Mouse (Mus musculus): ENCODE measurements around the gene Ptn. TPM values are rescaled to one million over a fixed set of nuclear protein-coding genes. Genes with fewer than 3 reads are reported as not detected.

Ptn gene
- polyA plus RNA-seq, 1 experiment, result 3.1 TPM

- Histone ChIP-seq H3K27me3 (ENCODE audit: control insufficient read depth, insufficient read depth, insufficient read length) (no peaks in the 10 kb centered on the region), H3K79me2 (ENCODE audit: control insufficient read depth, insufficient read depth) (no peaks in the 10 kb centered on the region), H3K4me3 (no peak overlapping the region), H3K36me3 (ENCODE audit: control insufficient read depth, insufficient read depth) (no peaks in the 10 kb centered on the region), H3ac (ENCODE audit: control insufficient read depth, insufficient read length) (no peak overlapping the region), H3K4me2 (ENCODE audit: low read depth) (peak overlapping the region; percentile 70)
- no peak for TF ChIP-seq SRF (IDR thresholded peaks at IDR 0.05; ENCODE audit: control insufficient read depth, insufficient read length, low read depth)
- no peak for TF ChIP-seq E2F4 (IDR thresholded peaks at IDR 0.05; ENCODE audit: insufficient read depth)
- no peak for TF ChIP-seq MYOG (IDR thresholded peaks at IDR 0.05; ENCODE audit: control insufficient read depth in 1 of 3, insufficient read depth in 1 of 3, insufficient read length in 2 of 3, low read depth in 2 of 3)
- no peak for TF ChIP-seq MYOD1 (IDR thresholded peaks at IDR 0.05; ENCODE audit: control insufficient read depth in 1 of 3, insufficient read length in 2 of 3, low read depth in 2 of 3)
- TF ChIP-seq USF1 (IDR thresholded peaks at IDR 0.05; ENCODE audit: low read depth), result no peak
- TF ChIP-seq TCF12 (IDR thresholded peaks at IDR 0.05; ENCODE audit: insufficient read depth, poor library complexity, severe bottlenecking), result no peak
- no peak for TF ChIP-seq POLR2AphosphoS2 (IDR thresholded peaks at IDR 0.05; ENCODE audit: insufficient read length, low read depth)
- TF ChIP-seq MAX (IDR thresholded peaks at IDR 0.05; ENCODE audit: low read depth), result no peak
These were observed 8.4 kb upstream of the Ptn start for GRCm38 (mm10) chr6:36818281-36819018.

- Histone ChIP-seq H3ac (ENCODE audit: control insufficient read depth, insufficient read length) (no peak overlapping the region), H3K36me3 (ENCODE audit: control insufficient read depth, insufficient read depth) (no peaks in the 10 kb centered on the region), H3K27me3 (ENCODE audit: control insufficient read depth, insufficient read depth, insufficient read length) (no peaks in the 10 kb centered on the region), H3K79me2 (ENCODE audit: control insufficient read depth, insufficient read depth) (no peaks in the 10 kb centered on the region), H3K4me2 (ENCODE audit: low read depth) (peak overlapping the region; percentile 70), H3K4me3 (no peak overlapping the region)
- TF ChIP-seq POLR2A (IDR thresholded peaks at IDR 0.05; ENCODE audit: insufficient read length, low read depth), result no peak
- TF ChIP-seq USF1 (IDR thresholded peaks at IDR 0.05; ENCODE audit: low read depth), result no peak
- no peak for TF ChIP-seq TCF3 (IDR thresholded peaks at IDR 0.05; ENCODE audit: insufficient read length, low read depth)
- no peak for TF ChIP-seq MAX (IDR thresholded peaks at IDR 0.05; ENCODE audit: low read depth)
- TF ChIP-seq TCF12 (IDR thresholded peaks at IDR 0.05; ENCODE audit: insufficient read depth, poor library complexity, severe bottlenecking), result no peak
- no peak for TF ChIP-seq E2F4 (IDR thresholded peaks at IDR 0.05; ENCODE audit: insufficient read depth)
- TF ChIP-seq MYOG (IDR thresholded peaks at IDR 0.05; ENCODE audit: control insufficient read depth in 1 of 3, insufficient read depth in 1 of 3, insufficient read length in 2 of 3, low read depth in 2 of 3), result no peak
- no peak for TF ChIP-seq MYOD1 (IDR thresholded peaks at IDR 0.05; ENCODE audit: control insufficient read depth in 1 of 3, insufficient read length in 2 of 3, low read depth in 2 of 3)
- TF ChIP-seq REST (IDR thresholded peaks at IDR 0.05; ENCODE audit: insufficient read depth, insufficient read length), result no peak
- no peak for TF ChIP-seq CEBPB (IDR thresholded peaks at IDR 0.05; ENCODE audit: insufficient read depth, poor library complexity, severe bottlenecking)
- no peak for TF ChIP-seq POLR2AphosphoS2 (IDR thresholded peaks at IDR 0.05; ENCODE audit: insufficient read length, low read depth)
- TF ChIP-seq SRF (IDR thresholded peaks at IDR 0.05; ENCODE audit: control insufficient read depth, insufficient read length, low read depth), result no peak
These were observed 6.6 kb upstream of the Ptn start for GRCm38 (mm10) chr6:36816666-36817065.

- H3K4me2 ChIP-seq (ENCODE audit: low read depth), result no peak overlapping the region
- H3K79me2 ChIP-seq (ENCODE audit: control insufficient read depth, insufficient read depth), result no peaks in the 10 kb centered on the region
- TF ChIP-seq TCF3 (IDR thresholded peaks at IDR 0.05; ENCODE audit: insufficient read length, low read depth), result no peak
- no peak for TF ChIP-seq MAX (IDR thresholded peaks at IDR 0.05; ENCODE audit: low read depth)
- no peak for TF ChIP-seq CEBPB (IDR thresholded peaks at IDR 0.05; ENCODE audit: insufficient read depth, poor library complexity, severe bottlenecking)
- TF ChIP-seq USF1 (IDR thresholded peaks at IDR 0.05; ENCODE audit: low read depth), result no peak
- no peak for TF ChIP-seq TCF12 (IDR thresholded peaks at IDR 0.05; ENCODE audit: insufficient read depth, poor library complexity, severe bottlenecking)
- no peak for TF ChIP-seq POLR2AphosphoS2 (IDR thresholded peaks at IDR 0.05; ENCODE audit: insufficient read length, low read depth)
- TF ChIP-seq REST (IDR thresholded peaks at IDR 0.05; ENCODE audit: insufficient read depth, insufficient read length), result no peak
- TF ChIP-seq MYOD1 (IDR thresholded peaks at IDR 0.05; ENCODE audit: control insufficient read depth in 1 of 3, insufficient read length in 2 of 3, low read depth in 2 of 3), result no peak
- TF ChIP-seq SRF (IDR thresholded peaks at IDR 0.05; ENCODE audit: control insufficient read depth, insufficient read length, low read depth), result no peak
- no peak for TF ChIP-seq E2F4 (IDR thresholded peaks at IDR 0.05; ENCODE audit: insufficient read depth)
- no peak for TF ChIP-seq MYOG (IDR thresholded peaks at IDR 0.05; ENCODE audit: control insufficient read depth in 1 of 3, insufficient read depth in 1 of 3, insufficient read length in 2 of 3, low read depth in 2 of 3)
- no peak for TF ChIP-seq POLR2A (IDR thresholded peaks at IDR 0.05; ENCODE audit: insufficient read length, low read depth)
- H3K27me3 ChIP-seq (ENCODE audit: control insufficient read depth, insufficient read depth, insufficient read length), result no peaks in the 10 kb centered on the region
- no peaks in the 10 kb centered on the region for H3K36me3 ChIP-seq (ENCODE audit: control insufficient read depth, insufficient read depth)
- H3ac ChIP-seq (ENCODE audit: control insufficient read depth, insufficient read length), result no peak overlapping the region
- H3K4me3 ChIP-seq, result no peak overlapping the region
These were observed 6.0 kb upstream of the Ptn start for GRCm38 (mm10) chr6:36815992-36816391.

- no peaks in the 10 kb centered on the region for H3K79me2 ChIP-seq (ENCODE audit: control insufficient read depth, insufficient read depth)
- no peak overlapping the region for H3K4me2 ChIP-seq (ENCODE audit: low read depth)
- no peak for TF ChIP-seq E2F4 (IDR thresholded peaks at IDR 0.05; ENCODE audit: insufficient read depth)
- no peak for TF ChIP-seq REST (IDR thresholded peaks at IDR 0.05; ENCODE audit: insufficient read depth, insufficient read length)
- no peak for TF ChIP-seq MYOD1 (IDR thresholded peaks at IDR 0.05; ENCODE audit: control insufficient read depth in 1 of 3, insufficient read length in 2 of 3, low read depth in 2 of 3)
- no peak for TF ChIP-seq TCF12 (IDR thresholded peaks at IDR 0.05; ENCODE audit: insufficient read depth, poor library complexity, severe bottlenecking)
- no peak for TF ChIP-seq CEBPB (IDR thresholded peaks at IDR 0.05; ENCODE audit: insufficient read depth, poor library complexity, severe bottlenecking)
- no peak overlapping the region for H3K4me3 ChIP-seq
- H3K36me3 ChIP-seq (ENCODE audit: control insufficient read depth, insufficient read depth), result no peaks in the 10 kb centered on the region
- H3K27me3 ChIP-seq (ENCODE audit: control insufficient read depth, insufficient read depth, insufficient read length), result no peaks in the 10 kb centered on the region
- H3ac ChIP-seq (ENCODE audit: control insufficient read depth, insufficient read length), result no peak overlapping the region
These were observed 2.9 kb upstream of the Ptn start for GRCm38 (mm10) chr6:36812666-36813515.
